Mouse (Mus musculus): ENCODE data around the gene Fer1l5.

DNA sequence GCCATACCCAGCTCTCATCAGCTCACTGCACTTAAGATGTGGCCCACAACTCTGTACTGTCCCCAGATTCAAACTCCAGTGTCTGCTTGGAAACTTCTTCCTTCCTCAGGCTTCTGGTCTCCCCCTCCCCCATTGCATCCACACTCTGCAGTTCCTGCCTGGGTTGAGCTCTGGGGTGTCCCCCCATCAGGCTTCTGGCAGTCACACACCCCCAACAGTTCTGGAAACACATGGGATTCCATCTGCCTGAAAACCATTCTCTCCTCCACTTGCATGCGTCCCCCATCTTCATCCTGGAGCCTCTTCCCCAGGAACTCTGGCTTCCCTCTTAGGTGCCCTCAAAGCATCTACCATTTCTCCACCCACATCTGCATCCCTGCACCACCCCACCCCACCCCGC lies 45.3 kb upstream of the Fer1l5 start:
- TF ChIP-seq POLR2A (IDR thresholded peaks at IDR 0.05; ENCODE audit: extremely low read depth, insufficient read depth, low read length) (no peak), CTCF (IDR thresholded peaks at IDR 0.05; ENCODE audit: low read depth, low read length) (no peak)
